Mouse (Mus musculus) liver, postnatal 0 days (tissue): Measurements from ENCODE around the gene Ndufaf5. TPM values are rescaled to one million over a fixed set of nuclear protein-coding genes. Genes with fewer than 3 reads are reported as not detected.
"Not testable (repeated sequence)": the region's sequence is repeated elsewhere in the genome, so short reads cannot be mapped to it uniquely, and the experiment has no call there.

Source experiments
- ATAC-seq: fragments of 200-750 bp; cut with Nextera tagmentation; 2 replicates; pipeline ENCODE4 v1.8.0; 2017; ENCODE audit warnings: mild to moderate bottlenecking, moderate library complexity
- DNase-seq: peaks from one replicate; pipeline ENCODE4 v3.0.0-alpha.2; 2016
- H3K27ac ChIP-seq: fragments of 300-500 bp; sonication (generic); 2 replicates; pipeline ENCODE4 v1.5.1; 2014; ENCODE audit warnings: antibody characterized with exemption, moderate library complexity, mild to moderate bottlenecking, low read depth
- H3K27me3 ChIP-seq: fragments of 300-500 bp; sonication (generic); 2 replicates; pipeline ENCODE4 v1.6.1; 2014; ENCODE audit warnings: low read length, control low read depth, mixed read lengths; ENCODE audit not compliant: insufficient read depth
- H3K36me3 ChIP-seq: fragments of 300-500 bp; sonication (generic); replicated peaks from 2 replicates; pipeline ENCODE4 v1.6.1; 2014; ENCODE audit warnings: mild to moderate bottlenecking, control low read depth, low read length, moderate library complexity, mixed read lengths; ENCODE audit not compliant: insufficient read depth
- H3K4me1 ChIP-seq: fragments of 300-500 bp; sonication (generic); 2 replicates; pipeline ENCODE4 v1.6.1; 2014; ENCODE audit warnings: antibody characterized with exemption, mild to moderate bottlenecking, control low read depth; ENCODE audit not compliant: insufficient read depth
- H3K4me2 ChIP-seq: fragments of 300-500 bp; sonication (generic); 2 replicates; pipeline ENCODE4 v1.6.1; 2014; ENCODE audit warnings: low read depth, mild to moderate bottlenecking, low read length, moderate library complexity, mixed read lengths
- H3K4me3 ChIP-seq: fragments of 300-500 bp; sonication (generic); 2 replicates; pipeline ENCODE4 v1.5.1; 2014; ENCODE audit warnings: low read depth, low read length
- H3K9ac ChIP-seq: fragments of 300-500 bp; sonication (generic); replicated peaks from 2 replicates; pipeline ENCODE4 v1.6.1; 2014; ENCODE audit warnings: mild to moderate bottlenecking, moderate library complexity
- H3K9me3 ChIP-seq: fragments of 300-500 bp; sonication (generic); 2 replicates; pipeline ENCODE4 v1.6.1; 2016; ENCODE audit warnings: mild to moderate bottlenecking, control low read depth, low read length, mixed read lengths
- CTCF ChIP-seq: sonication (generic); IDR thresholded peaks from 2 replicates; pipeline ENCODE4 v1.5.1; 2016; ENCODE audit warnings: antibody characterized with exemption, low read depth
- EP300 ChIP-seq: IDR thresholded peaks from 2 replicates; pipeline ENCODE4 v1.6.1; 2016; ENCODE audit warnings: antibody characterized with exemption, low read depth, mild to moderate bottlenecking
- WGBS: fragments of 180-500 bp; shearing (Covaris S2); extraction: QIAGEN DNeasy Blood & Tissue Kit; methylation state at CpG from one replicate; pipeline ENCODE4 v1.1.7; 2014; ENCODE audit not compliant: insufficient replicate concordance; 5-methylcytosine and 5-hydroxymethylcytosine counted together
- polyA plus RNA-seq: library from polyadenylated mRNA; unstranded; fragments of >200 nt; fragmentation: Nextera tagmentation; extraction: Ambion mirVana; gene quantifications from 2 replicates; pipeline ENCODE4 v1.2.1, GENCODE M21; 2015

Ndufaf5 gene
- polyA plus RNA-seq, 1 experiment from 2014 or later = 5.5 TPM

DNA sequence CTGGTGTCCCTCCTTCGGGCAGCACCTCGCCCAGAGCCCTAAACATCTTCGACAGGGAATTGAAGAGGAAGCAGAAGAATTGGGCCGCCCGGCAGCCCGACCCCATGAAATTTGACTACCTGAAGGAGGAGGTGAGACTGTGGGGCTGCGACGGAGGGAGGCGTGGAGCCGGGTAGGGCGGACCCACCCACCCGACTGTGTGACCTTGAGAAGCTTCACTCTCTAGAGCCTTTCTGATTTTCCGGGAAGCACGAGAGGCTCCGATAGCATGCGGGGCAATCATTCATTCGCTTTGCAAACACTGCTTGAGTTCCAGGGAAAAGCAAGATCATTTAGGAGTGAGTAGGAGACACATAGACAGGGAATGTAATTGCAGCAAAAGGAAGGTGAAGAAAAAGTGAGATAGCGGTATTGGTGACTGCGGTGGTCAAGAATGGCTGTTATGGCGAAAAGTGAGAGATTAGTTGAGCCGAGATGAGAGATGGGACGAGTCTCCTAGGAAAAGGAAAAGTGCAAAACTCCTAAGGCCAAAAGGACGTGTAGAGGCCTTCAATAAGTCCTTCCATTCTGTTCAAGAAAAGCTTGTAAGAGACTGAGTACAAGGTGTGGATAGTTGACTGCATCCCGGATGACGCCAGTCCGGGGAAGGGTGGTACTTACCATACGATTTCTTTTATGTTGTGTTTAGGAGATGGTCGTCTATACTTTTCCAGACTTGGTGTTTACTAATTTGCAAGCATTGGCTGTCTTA, 529 bp downstream of the Ndufaf5 start:
- Histone ChIP-seq H3K9me3 (no peaks in the 10 kb centered on the region), H3K4me3 (peak overlapping the region; percentile 79), H3K4me1 (peaks cover 13% of the 10 kb centered on the region; the same call in 1 of the 2 replicates), H3K27me3 (no peaks in the 10 kb centered on the region), H3K27ac (peak overlapping the region; percentile 67), H3K4me2 (peak overlapping the region; percentile 99), H3K9ac (peak overlapping the region; percentile 83), H3K36me3 (0 out of 2 replicates have a peak, but pooled peaks cover 3% of the 10 kb centered on the region)
- TF ChIP-seq EP300 (no peak), CTCF (no peak)
- WGBS = 8% methylated on average over 28 of the region's 28 CpGs
- ATAC-seq (peak; percentile 64), DNase-seq (no peak)

DNA sequence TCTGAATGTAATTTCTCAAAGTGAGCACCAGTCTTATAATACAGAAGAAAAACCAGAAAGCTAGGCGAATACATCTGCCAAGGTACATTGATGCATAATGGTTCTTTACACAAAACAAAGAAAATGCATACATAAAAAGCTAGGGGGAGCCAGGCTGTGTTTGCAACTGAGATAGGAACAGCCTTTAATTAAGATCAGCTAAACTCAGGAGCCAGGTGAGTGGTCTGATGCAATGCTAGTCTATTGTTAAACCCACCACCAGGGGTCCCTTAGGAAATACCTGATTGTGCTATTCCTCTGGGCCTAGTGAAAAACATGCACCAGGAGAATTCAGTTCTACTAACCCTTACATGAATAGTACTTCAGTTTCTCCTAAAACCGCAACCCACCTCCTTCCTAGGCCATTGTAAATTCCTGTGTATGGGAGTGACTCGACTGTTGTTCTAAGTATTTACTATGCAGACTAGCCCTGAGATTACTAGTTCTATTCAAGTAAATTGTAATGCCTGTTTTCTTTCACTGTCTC, 15.3 kb downstream of the Ndufaf5 start:
- not testable (repeated sequence) for H3K4me1 ChIP-seq, H3K9ac ChIP-seq, H3K4me2 ChIP-seq, DNase-seq, ATAC-seq, H3K27ac ChIP-seq, H3K4me3 ChIP-seq, H3K9me3 ChIP-seq, H3K27me3 ChIP-seq
- WGBS = 84% methylated on average over 3 of the region's 3 CpGs
- peaks cover 15% of the 10 kb centered on the region for H3K36me3 ChIP-seq

DNA sequence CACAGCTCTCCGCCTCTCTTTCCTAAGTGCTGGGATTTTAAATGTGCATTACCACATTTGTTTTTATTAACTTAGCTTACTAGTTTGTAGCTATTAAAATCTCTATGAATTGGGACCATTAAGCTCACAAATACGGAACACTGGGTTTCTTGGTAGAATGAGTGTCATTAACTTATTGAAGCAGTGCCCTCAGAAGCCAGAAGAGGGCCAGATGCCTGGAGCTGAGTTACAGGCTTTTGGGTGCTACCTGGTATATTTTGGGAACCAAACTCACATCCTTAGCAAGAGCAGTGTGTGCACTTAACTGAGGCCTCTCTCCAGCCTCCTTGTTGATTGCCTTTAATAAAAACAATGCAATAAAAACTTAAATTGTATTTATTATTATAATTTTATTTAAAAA, 30.3 kb downstream of the Ndufaf5 start:
- Histone ChIP-seq H3K4me1 (no peaks in the 10 kb centered on the region), H3K27ac (no peak overlapping the region), H3K4me3 (no peak overlapping the region), H3K9me3 (no peaks in the 10 kb centered on the region), H3K4me2 (no peak overlapping the region), H3K27me3 (no peaks in the 10 kb centered on the region), H3K36me3 (peaks cover 10% of the 10 kb centered on the region), H3K9ac (no peak overlapping the region)
- ATAC-seq (no peak), DNase-seq (no peak)
- WGBS = 85% methylated on average over 2 of the region's 2 CpGs
- TF ChIP-seq EP300 (no peak), CTCF (peak; percentile 16; the same call in 1 of the 2 replicates)

DNA sequence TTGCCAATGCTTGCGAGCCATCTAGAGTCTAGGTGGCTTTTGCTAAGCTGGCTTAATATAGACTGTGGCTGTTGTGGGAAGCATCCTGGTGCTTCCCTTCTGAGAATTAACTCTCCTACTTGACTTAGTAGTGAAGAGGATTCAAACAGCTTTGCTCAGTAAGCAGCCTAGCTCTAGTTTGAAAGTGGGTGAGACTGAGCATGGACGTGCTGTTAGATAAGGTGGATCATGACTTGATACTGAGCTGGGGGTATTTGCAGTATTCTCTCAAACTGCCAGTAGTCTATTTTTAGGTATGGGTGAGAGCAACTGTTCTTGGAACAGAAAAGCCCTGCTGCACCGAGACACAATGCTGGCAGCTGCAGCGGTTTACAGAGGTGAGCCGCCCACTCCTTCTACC, 32.1 kb downstream of the Ndufaf5 start:
- H3K27ac ChIP-seq = no peak overlapping the region
- 51% methylated on average over 5 of the region's 5 CpGs for WGBS
- no peak for TF ChIP-seq CTCF
- TF ChIP-seq EP300 = no peak
- no peaks in the 10 kb centered on the region for H3K9me3 ChIP-seq
- peaks cover 10% of the 10 kb centered on the region for H3K36me3 ChIP-seq
- no peak overlapping the region for H3K9ac ChIP-seq
- no peaks in the 10 kb centered on the region for H3K4me1 ChIP-seq
- DNase-seq = no peak
- H3K4me2 ChIP-seq = no peak overlapping the region
- no peak for ATAC-seq
- no peaks in the 10 kb centered on the region for H3K27me3 ChIP-seq
- no peak overlapping the region for H3K4me3 ChIP-seq

DNA sequence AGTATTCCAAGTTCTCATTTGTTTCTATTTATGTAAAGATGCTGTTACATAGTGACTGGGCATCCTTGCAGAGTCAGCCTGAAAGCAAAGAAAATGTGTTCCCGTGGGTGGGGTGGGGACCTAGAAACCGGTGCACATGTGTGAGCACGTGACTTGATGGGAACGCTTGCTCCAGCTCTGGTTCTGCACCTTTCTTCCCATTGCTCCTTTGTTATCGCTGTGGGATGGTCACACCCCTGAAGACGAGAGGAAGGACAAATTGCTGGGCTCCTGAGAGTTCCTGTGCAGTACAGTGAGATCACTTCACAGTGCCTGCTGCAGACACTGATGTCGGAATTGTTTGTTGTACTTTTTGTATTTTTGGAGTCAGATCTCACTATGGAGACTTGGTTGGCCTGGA, 33.3 kb downstream of the Ndufaf5 start:
- TF ChIP-seq CTCF (no peak), EP300 (no peak)
- DNase-seq (no peak), ATAC-seq (no peak)
- Histone ChIP-seq H3K4me1 (no peaks in the 10 kb centered on the region), H3K4me3 (no peak overlapping the region), H3K27me3 (no peaks in the 10 kb centered on the region), H3K27ac (no peak overlapping the region), H3K4me2 (no peak overlapping the region), H3K9me3 (no peaks in the 10 kb centered on the region), H3K36me3 (peaks cover 10% of the 10 kb centered on the region), H3K9ac (no peak overlapping the region)
- 89% methylated on average over 7 of the region's 7 CpGs for WGBS

DNA sequence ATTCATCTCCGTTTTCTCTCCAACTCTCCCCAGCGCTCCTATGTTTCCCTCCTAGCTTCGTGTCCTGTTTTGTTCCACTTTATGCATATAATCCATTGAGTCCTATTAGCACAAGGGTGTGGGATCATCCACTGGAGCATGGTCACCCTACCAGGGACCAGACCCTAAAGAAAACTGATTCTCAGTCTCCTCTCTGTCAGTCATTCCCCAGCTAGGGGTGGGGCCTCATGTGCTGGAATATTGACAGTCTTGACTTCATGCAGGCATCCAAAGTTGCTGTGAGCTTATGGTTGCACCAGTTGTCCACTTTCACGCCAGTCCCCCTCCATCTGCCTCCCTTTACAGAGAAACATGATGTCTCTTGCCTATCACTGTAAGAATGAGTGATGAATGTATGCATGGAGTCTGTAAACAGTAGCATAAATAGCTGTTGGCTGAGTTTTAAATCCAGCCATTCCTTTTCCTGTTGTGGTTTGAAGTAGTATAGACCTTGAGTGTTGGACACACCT, 44.1 kb downstream of the Ndufaf5 start:
- Histone ChIP-seq H3K4me3 (no peak overlapping the region), H3K27me3 (no peaks in the 10 kb centered on the region), H3K9ac (no peak overlapping the region), H3K9me3 (no peaks in the 10 kb centered on the region), H3K4me2 (no peak overlapping the region), H3K27ac (no peak overlapping the region), H3K4me1 (no peaks in the 10 kb centered on the region), H3K36me3 (no peaks in the 10 kb centered on the region)
- DNase-seq (no peak), ATAC-seq (no peak)
- 78% methylated on average over 4 of the region's 4 CpGs for WGBS
- no peak for TF ChIP-seq EP300
- no peak for TF ChIP-seq CTCF
